Mouse (Mus musculus): ENCODE measurements around the gene Rab33b. TPM values are rescaled to one million over a fixed set of nuclear protein-coding genes. Genes with fewer than 3 reads are reported as not detected.

Rab33b gene
- total RNA-seq, 2 experiments from 2014 or later = 24.8 to 29.1 TPM

Other genes with a start within 250 kb of the Rab33b start
- 10 to 100 TPM; 24.6 to 26.5 TPM for gene Elf2, start 143.3 kb upstream of the Rab33b start, total RNA-seq (2021)
- not detected for gene Mgarp, start 87.2 kb upstream of the Rab33b start, total RNA-seq (2021)
- gene Ndufc1, start 74.9 kb upstream of the Rab33b start, total RNA-seq (2021) = 100 to 1,000 TPM; 341 to 350 TPM
- gene Naa15, start 68.8 kb upstream of the Rab33b start, total RNA-seq (2021) = 10 to 100 TPM; 48.0 to 56.5 TPM
- 10 to 100 TPM; 50.8 to 53.3 TPM for gene Setd7, start 77.0 kb downstream of the Rab33b start, total RNA-seq (2021)
- under 1 TPM; 0.67 to 0.81 TPM for gene Mgst2, start 176.4 kb downstream of the Rab33b start, total RNA-seq (2021)